Mouse (Mus musculus): ENCODE measurements at regions not wholly inside any gene's neighbourhood (a gene's known extent, or its start where the extent isn't known, plus 50 kb on each side); places are given as distances from the start of the nearest gene placed in this dataset.

- no peak for TF ChIP-seq POLR2A (IDR thresholded peaks at IDR 0.05; ENCODE audit: borderline replicate concordance, insufficient read depth, low read length)
- TF ChIP-seq CTCF (IDR thresholded peaks at IDR 0.05; ENCODE audit: borderline replicate concordance, insufficient read depth, low read depth, low read length) = no peak
These were observed 95.0 kb upstream of the Fam180a start for GRCm38 (mm10) chr6:35420924-35421323.
